Mouse (Mus musculus) cerebellum, postnatal 4 days (tissue): Measurements from ENCODE around the gene Msl1.

Experiments
- DNase-seq, 2 experiments: peaks; one replicate each; pipeline ENCODE4 v3.0.0; 2022; ENCODE audit warnings: low spot score in 2 of 2, mixed read lengths in 1 of 2

Msl1 gene

DNA sequence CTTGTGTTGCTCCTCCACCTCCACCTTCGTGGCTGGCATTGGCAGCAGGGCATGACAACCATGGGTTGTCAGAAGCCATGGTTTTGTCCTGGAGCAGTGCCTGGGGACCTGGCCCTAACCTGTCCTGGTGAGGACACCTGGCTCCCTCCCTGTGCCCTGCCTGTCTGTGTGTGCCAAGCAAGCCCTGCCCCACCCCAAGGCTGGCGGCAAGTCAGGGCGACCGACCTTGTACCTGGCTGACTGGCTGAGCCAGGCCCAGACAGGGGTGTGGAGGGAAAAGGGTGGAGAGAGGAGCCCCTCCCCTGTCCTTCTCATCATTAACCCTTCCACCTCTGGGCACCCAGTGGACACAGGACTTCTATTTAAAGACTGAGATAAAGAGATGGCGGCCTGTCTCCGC, 44.1 kb downstream of the Msl1 start:
- DNase-seq: no peak

DNA sequence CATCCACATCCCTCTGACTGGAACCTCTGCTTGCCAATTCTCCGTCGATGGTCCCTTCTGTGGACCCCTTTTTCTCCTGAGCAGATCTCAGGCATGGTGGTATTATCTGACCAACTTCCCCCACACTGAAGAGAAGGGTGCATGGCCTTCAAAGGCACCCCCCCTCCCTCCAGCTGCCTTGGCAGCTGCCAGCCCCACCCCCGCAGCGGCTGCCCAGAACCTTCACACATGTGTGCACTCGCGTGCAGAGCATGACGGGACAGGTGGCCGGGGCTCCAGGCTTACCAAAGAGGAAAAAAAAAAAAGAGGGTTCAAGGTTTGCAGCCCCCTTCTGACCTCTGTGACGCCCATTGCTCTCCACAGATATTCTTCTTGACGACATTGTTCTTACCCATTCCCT, 44.6 kb downstream of the Msl1 start:
- no peak for DNase-seq

GRCm38 (mm10) chr11:98846016-98846415, 50.7 kb downstream of the Msl1 start:
- DNase-seq: peak in 1 of 2 experiments; percentile 42

DNA sequence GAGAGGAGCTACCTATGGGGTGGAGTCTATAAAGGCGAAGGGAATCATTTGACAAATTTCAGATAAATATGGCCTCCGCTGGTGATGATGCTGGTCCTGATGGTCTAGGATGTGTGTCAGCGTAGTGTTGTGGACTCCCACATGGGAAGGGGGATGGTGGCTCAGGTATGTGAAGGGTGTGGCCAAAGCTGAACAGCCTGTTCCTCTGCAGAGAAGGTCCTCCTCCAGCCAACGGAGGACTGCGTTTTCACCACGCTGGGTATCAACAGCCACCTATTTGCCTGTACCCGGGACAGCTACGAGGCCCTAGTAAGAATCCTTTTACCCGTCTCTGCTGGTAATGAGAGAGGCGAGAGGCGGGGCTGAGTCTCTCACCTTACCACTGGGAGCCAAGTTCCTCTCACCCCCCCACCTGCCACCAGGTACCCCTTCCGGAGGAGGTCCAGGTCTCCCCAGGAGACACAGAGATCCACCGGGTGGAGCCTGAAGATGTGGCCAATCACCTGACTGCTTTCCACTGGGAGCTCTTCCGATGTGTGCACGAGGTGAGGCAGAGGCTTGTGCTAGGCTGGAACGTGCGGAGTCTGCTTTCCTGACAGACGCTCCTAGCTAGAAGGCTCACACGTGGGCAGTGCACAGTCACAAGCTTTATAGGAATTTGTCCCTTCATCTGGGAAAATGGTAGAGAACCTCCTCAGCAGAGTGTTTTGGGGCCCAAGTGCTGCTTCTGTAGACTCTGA, 51.7 kb downstream of the Msl1 start:
- no peak for DNase-seq

DNA sequence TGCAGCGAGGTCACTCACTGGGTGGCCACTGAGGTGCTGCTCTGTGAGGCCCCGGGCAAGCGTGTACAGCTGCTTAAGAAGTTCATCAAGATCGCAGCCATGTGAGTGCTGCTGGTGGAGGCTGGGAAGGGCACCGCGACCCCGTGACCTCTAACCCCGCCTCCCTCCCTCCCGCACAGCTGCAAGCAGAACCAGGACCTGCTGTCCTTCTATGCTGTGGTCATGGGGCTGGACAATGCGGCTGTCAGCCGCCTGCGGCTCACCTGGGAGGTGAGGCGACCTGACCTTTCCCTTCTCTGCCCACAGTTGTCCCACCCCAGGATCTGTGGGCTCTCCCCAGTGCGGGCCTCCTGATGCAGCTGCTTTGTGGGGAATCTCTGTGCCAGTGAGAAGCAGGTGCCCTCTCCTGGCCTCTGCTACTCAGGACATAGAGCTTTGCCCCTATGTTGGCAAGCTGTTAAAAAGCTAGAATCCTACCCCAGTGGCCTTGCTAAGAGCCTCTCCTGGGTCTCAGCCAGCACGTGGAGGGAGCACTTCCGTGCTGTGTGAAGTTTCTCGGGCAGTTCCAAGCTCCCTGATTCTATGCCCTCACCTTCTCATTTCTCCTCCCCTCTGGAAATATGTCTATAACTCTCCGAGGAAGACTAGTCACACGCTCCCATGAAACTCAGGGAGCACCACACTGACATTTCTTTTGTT, 54.0 kb downstream of the Msl1 start:
- no peak for DNase-seq

DNA sequence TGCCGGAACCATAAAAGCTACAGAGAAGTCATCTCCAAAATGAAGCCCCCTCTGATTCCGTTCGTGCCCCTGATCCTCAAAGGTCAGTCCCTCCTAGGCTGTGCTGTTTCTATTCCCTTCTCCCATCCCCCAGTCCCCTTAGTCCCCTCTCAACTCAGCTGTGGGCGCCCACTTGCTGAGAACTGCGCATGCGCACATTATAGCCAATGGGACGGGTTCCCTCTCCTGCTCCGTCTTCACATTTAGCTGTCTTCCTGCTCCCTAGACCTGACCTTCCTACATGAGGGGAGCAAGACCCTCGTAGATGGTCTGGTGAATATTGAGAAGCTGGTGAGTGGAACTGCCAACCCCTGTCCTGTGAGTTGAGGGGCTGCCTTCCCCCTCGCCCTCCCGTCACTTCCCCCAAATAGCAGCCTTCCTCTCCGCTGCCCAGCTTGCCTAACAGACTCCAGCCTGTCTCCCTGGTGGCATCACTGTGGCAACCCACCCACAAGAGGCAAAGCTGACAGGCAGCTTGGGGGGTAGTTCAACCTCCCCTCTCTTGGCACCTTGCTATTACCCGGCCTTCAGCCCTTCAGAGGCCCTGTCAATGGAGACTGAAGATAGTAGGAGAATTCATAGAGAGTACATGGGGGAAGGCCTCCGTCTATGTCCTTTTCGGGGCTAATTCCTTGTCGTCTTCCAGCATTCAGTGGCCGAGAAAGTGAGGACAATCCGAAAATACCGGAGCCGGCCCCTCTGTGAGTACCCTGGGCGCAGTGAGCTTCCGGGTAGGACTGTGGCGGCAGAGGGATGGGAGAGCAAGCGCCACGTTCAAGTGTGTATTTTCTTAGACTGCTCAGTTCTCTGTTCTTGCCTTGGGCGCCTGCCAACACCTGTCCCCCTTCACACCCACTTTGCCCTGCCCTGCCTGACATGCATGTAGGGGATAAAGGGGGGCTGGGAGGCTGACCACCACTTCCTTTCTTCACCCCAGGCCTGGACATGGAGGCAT, 55.1 kb downstream of the Msl1 start:
- peak in 1 of 2 experiments; percentile 47 for DNase-seq

- no peak for DNase-seq
Measured at GRCm38 (mm10) chr11:98854116-98854515, 58.8 kb downstream of the Msl1 start.

GRCm38 (mm10) chr11:98854659-98855058, 59.3 kb downstream of the Msl1 start:
- no peak for DNase-seq
